ENCODE assay signal across 7 mouse cellular contexts in the genomic region with DNA sequence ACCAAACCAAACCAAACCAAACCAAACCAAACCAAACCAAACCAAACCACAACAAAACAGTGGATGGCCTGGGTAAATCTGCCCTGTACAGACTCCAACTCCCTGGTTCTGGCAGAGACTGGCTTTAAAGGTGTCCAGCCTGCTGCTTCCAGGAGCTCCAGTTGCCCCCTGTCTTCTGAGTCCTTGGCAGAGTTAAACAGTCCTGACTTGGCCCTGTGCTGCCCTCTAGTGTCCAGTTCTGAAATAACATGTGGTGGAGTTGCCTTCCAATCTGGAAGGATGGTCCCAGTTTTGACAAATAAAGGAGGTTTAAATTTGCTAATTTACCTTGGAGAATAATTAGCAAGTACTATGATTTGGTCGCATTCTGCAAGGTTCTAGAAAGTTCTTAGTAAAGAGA.
DNase-seq lines count a peak whose midpoint lies in the region; ATAC-seq and TF ChIP-seq lines count a peak whose summit lies in the region.

No protein-coding gene starts in this region.

- peak; percentile 20 for ATAC-seq in inflammation-experienced regulatory T-cells, adult 6 months
- no peak; the same call in 1 of the 2 replicates for ATAC-seq in midbrain, embryonic 14.5 days (ENCODE audit: low FRiP score, low TSS enrichment)

- intact Hi-C loops in gastrocnemius, adult 2 months (cut with DNase I): loop anchor here (1.0 to 10.0 kb wide), 3 partner anchors 25 to 307 kb away; no protein-coding TSS in a partner anchor

- H3K4me1 ChIP-seq in midbrain, embryonic 14.5 days (ENCODE audit: control insufficient read depth, insufficient read depth, low read length): no peaks in the 10 kb centered on the region; the same call in 1 of the 2 replicates

- peak overlapping the region; percentile 56; the same call in 1 of the 2 replicates for H3K27ac ChIP-seq in gastrocnemius, adult 2 months
- no peak overlapping the region for H3K27ac ChIP-seq in midbrain, embryonic 14.5 days (replicated peaks; ENCODE audit: low read depth, low read length)

- 0% methylated on average over 1 of the region's 1 CpGs for WGBS in midbrain, embryonic 14.5 days

- H3K4me3 ChIP-seq in gastrocnemius, adult 2 months: no peak overlapping the region
- H3K4me3 ChIP-seq in midbrain, embryonic 14.5 days (replicated peaks; ENCODE audit: low read depth, low read length): no peak overlapping the region

- DNase-seq in adipocyte (ENCODE audit: low spot score): peak; percentile 85
- DNase-seq in cerebellum, postnatal 36 days: peak; percentile 77 to 89
- DNase-seq in gastrocnemius, adult 2 months: peak; percentile 84
- peak; percentile 46 to 70 for DNase-seq in left cerebral cortex, adult 8-10 months (ENCODE audit: low spot score in 2 of 2)
- DNase-seq in midbrain, embryonic 14.5 days: peak; percentile 92
- peak; percentile 25 to 78 for DNase-seq in spleen, adult 18-20 months

- no peaks in the 10 kb centered on the region for H3K36me3 ChIP-seq in midbrain, embryonic 14.5 days (ENCODE audit: control insufficient read depth, insufficient read depth, low read length)

- no peak overlapping the region for H3K4me2 ChIP-seq in midbrain, embryonic 14.5 days (ENCODE audit: low read length)

- no peaks in the 10 kb centered on the region for H3K9me3 ChIP-seq in midbrain, embryonic 14.5 days (ENCODE audit: control insufficient read depth, low read length)

- H3K9ac ChIP-seq in midbrain, embryonic 14.5 days (replicated peaks; ENCODE audit: low read length): no peak overlapping the region

- peak; percentile 98; the same call in 1 of the 2 replicates for TF ChIP-seq CTCF in gastrocnemius, adult 2 months (IDR thresholded peaks at IDR 0.05)

- no peaks in the 10 kb centered on the region for H3K27me3 ChIP-seq in midbrain, embryonic 14.5 days (ENCODE audit: control insufficient read depth, insufficient read depth, low read length)
